Mouse (Mus musculus) neural tube, embryonic 14.5 days (tissue): Measurements from ENCODE around the gene Lrrc59. TPM values are rescaled to one million over a fixed set of nuclear protein-coding genes. Genes with fewer than 3 reads are reported as not detected.
"Not testable (repeated sequence)": the region's sequence is repeated elsewhere in the genome, so short reads cannot be mapped to it uniquely, and the experiment has no call there.

Experiments used
- ATAC-seq: fragments of 200-750 bp; cut with Nextera tagmentation; 2 replicates; pipeline ENCODE4 v1.8.0; 2017; ENCODE audit warnings: low read depth, mild to moderate bottlenecking, moderate TSS enrichment, moderate library complexity
- H3K27ac ChIP-seq: fragments of 300-500 bp; sonication (generic); 2 replicates; pipeline ENCODE4 v1.5.1; 2014; ENCODE audit warnings: low read depth, mild to moderate bottlenecking, control low read depth, low read length, moderate library complexity, mixed read lengths
- H3K27me3 ChIP-seq: fragments of 300-500 bp; sonication (generic); 2 replicates; pipeline ENCODE4 v1.6.1; 2014; ENCODE audit warnings: low read length; ENCODE audit not compliant: control insufficient read depth, insufficient read depth
- H3K36me3 ChIP-seq: fragments of 300-500 bp; sonication (generic); 2 replicates; pipeline ENCODE4 v1.6.1; 2014; ENCODE audit warnings: low read length, mixed read lengths; ENCODE audit not compliant: control insufficient read depth, insufficient read depth
- H3K4me1 ChIP-seq: fragments of 300-500 bp; sonication (generic); 2 replicates; pipeline ENCODE4 v1.6.1; 2014; ENCODE audit warnings: low read length; ENCODE audit not compliant: control insufficient read depth, insufficient read depth
- H3K4me2 ChIP-seq: fragments of 300-500 bp; sonication (generic); 2 replicates; pipeline ENCODE4 v1.6.1; 2014; ENCODE audit warnings: mild to moderate bottlenecking, low read depth, low read length, control low read depth
- H3K4me3 ChIP-seq: fragments of 300-500 bp; sonication (generic); 2 replicates; pipeline ENCODE4 v1.5.1; 2014; ENCODE audit warnings: low read depth, low read length, control low read depth, mixed read lengths
- H3K9ac ChIP-seq: fragments of 300-500 bp; sonication (generic); replicated peaks from 2 replicates; pipeline ENCODE4 v1.6.1; 2014; ENCODE audit warnings: low read depth, mild to moderate bottlenecking, control low read depth, low read length, mixed read lengths
- H3K9me3 ChIP-seq: fragments of 300-500 bp; sonication (generic); 2 replicates; pipeline ENCODE4 v1.6.1; 2016; ENCODE audit warnings: low read length; ENCODE audit not compliant: control insufficient read depth
- WGBS: fragments of 180-500 bp; shearing (Covaris S2); extraction: QIAGEN DNeasy Blood & Tissue Kit; methylation state at CpG from one replicate; pipeline ENCODE4 v1.1.7; 2014; 5-methylcytosine and 5-hydroxymethylcytosine counted together
- polyA plus RNA-seq: library from polyadenylated mRNA; unstranded; fragments of >200 nt; fragmentation: Nextera tagmentation; extraction: Ambion mirVana; gene quantifications from 2 replicates; pipeline ENCODE4 v1.2.1, GENCODE M21; 2014

Gene Lrrc59
- polyA plus RNA-seq, 1 experiment from 2014 or later = 116 TPM

- no peaks in the 10 kb centered on the region for H3K36me3 ChIP-seq
- H3K27me3 ChIP-seq = no peaks in the 10 kb centered on the region
- peak overlapping the region; percentile 93 for H3K4me3 ChIP-seq
- 32% methylated on average over 15 of the region's 15 CpGs for WGBS
- ATAC-seq = peak; percentile 36; the same call in 1 of the 2 replicates
- no peaks in the 10 kb centered on the region for H3K9me3 ChIP-seq
- peak overlapping the region; percentile 92 for H3K27ac ChIP-seq
- peaks cover 19% of the 10 kb centered on the region for H3K4me1 ChIP-seq
- peak overlapping the region; percentile 79 for H3K4me2 ChIP-seq
- peak overlapping the region; percentile 94 for H3K9ac ChIP-seq
Measured at GRCm38 (mm10) chr11:94677607-94678145, 48.1 kb downstream of the Lrrc59 start.

- no peaks in the 10 kb centered on the region for H3K36me3 ChIP-seq
- no peaks in the 10 kb centered on the region for H3K27me3 ChIP-seq
- no peaks in the 10 kb centered on the region for H3K9me3 ChIP-seq
- H3K9ac ChIP-seq = no peak overlapping the region
- no peak overlapping the region for H3K4me3 ChIP-seq
- no peak overlapping the region for H3K4me2 ChIP-seq
- H3K27ac ChIP-seq = no peak overlapping the region
- ATAC-seq = no peak
- peaks cover 11% of the 10 kb centered on the region for H3K4me1 ChIP-seq
Measured at GRCm38 (mm10) chr11:94680639-94681038, 51.1 kb downstream of the Lrrc59 start.

GRCm38 (mm10) chr11:94681640-94682039, 52.1 kb downstream of the Lrrc59 start:
- no peak overlapping the region for H3K27ac ChIP-seq
- WGBS = 93% methylated on average over 4 of the region's 4 CpGs

GRCm38 (mm10) chr11:94682427-94682826, 52.9 kb downstream of the Lrrc59 start:
- Histone ChIP-seq H3K4me3 (no peak overlapping the region), H3K27me3 (no peaks in the 10 kb centered on the region), H3K36me3 (no peaks in the 10 kb centered on the region), H3K4me1 (no peaks in the 10 kb centered on the region), H3K4me2 (no peak overlapping the region), H3K27ac (no peak overlapping the region), H3K9me3 (no peaks in the 10 kb centered on the region), H3K9ac (no peak overlapping the region)
- WGBS = 82% methylated on average over 7 of the region's 7 CpGs
- no peak for ATAC-seq

More at GRCm38 (mm10) chr11:94681640-94682039, 52.1 kb downstream of the Lrrc59 start:
- Histone ChIP-seq H3K36me3 (no peaks in the 10 kb centered on the region), H3K27me3 (no peaks in the 10 kb centered on the region), H3K4me1 (peaks cover under 1% of the 10 kb centered on the region), H3K4me3 (no peak overlapping the region), H3K9me3 (no peaks in the 10 kb centered on the region), H3K4me2 (no peak overlapping the region), H3K9ac (no peak overlapping the region)
- no peak for ATAC-seq

- WGBS = 87% methylated on average over 6 of the region's 6 CpGs
- Histone ChIP-seq H3K9ac (no peak overlapping the region), H3K36me3 (no peaks in the 10 kb centered on the region), H3K27me3 (no peaks in the 10 kb centered on the region), H3K4me2 (no peak overlapping the region), H3K27ac (no peak overlapping the region), H3K4me3 (no peak overlapping the region), H3K4me1 (no peaks in the 10 kb centered on the region), H3K9me3 (no peaks in the 10 kb centered on the region)
- no peak for ATAC-seq
Measured at GRCm38 (mm10) chr11:94687178-94687577, 57.6 kb downstream of the Lrrc59 start.

- H3K27ac ChIP-seq, H3K4me1 ChIP-seq, H3K9ac ChIP-seq, H3K4me2 ChIP-seq, H3K27me3 ChIP-seq, H3K4me3 ChIP-seq, ATAC-seq, H3K9me3 ChIP-seq, H3K36me3 ChIP-seq: not testable (repeated sequence)
Measured at GRCm38 (mm10) chr11:94692502-94692901, 62.9 kb downstream of the Lrrc59 start.

Other genes with a start within 250 kb of the Lrrc59 start
- 0.81 and 1.4 TPM in 2 replicates for gene Abcc3, start 236.8 kb upstream of the Lrrc59 start, polyA plus RNA-seq
- gene Cacna1g, start 155.6 kb upstream of the Lrrc59 start, polyA plus RNA-seq = 14.3 and 22.5 TPM in 2 replicates
- gene Spata20, start 143.6 kb upstream of the Lrrc59 start, polyA plus RNA-seq = 0.09 and 0.26 TPM in 2 replicates
- gene Epn3, start 129.8 kb upstream of the Lrrc59 start, polyA plus RNA-seq = 0.68 and 0.82 TPM in 2 replicates
- gene Mycbpap, start 108.0 kb upstream of the Lrrc59 start, polyA plus RNA-seq = 1.7 and 2.0 TPM in 2 replicates
- gene Rsad1, start 80.5 kb upstream of the Lrrc59 start, polyA plus RNA-seq = 5.2 and 12.3 TPM in 2 replicates
- gene Chad, start 64.7 kb upstream of the Lrrc59 start, polyA plus RNA-seq = 0.15 and 0.35 TPM in 2 replicates
- gene Acsf2, start 27.9 kb upstream of the Lrrc59 start, polyA plus RNA-seq = 2.0 and 2.2 TPM in 2 replicates
- 122 and 147 TPM in 2 replicates for gene Mrpl27, start 24.0 kb downstream of the Lrrc59 start, polyA plus RNA-seq
- 1.1 and 1.8 TPM in 2 replicates for gene Eme1, start 24.2 kb downstream of the Lrrc59 start, polyA plus RNA-seq
- 11.6 and 13.6 TPM in 2 replicates for gene Xylt2, start 47.7 kb downstream of the Lrrc59 start, polyA plus RNA-seq
- gene Gm11541, start 74.7 kb downstream of the Lrrc59 start, polyA plus RNA-seq = 0.21 TPM in 1 of 2 replicates, not detected in the other
- not detected in 2 replicates for gene Cdc34b, start 112.0 kb downstream of the Lrrc59 start, polyA plus RNA-seq
- gene Tmem92, start 152.9 kb downstream of the Lrrc59 start, polyA plus RNA-seq = not detected in 2 replicates